Mouse (Mus musculus): ENCODE measurements around the gene Olfr411. TPM values are rescaled to one million over a fixed set of nuclear protein-coding genes. Genes with fewer than 3 reads are reported as not detected.

Gene Olfr411
- polyA plus RNA-seq, 1 experiment from 2014 or later = not detected

GRCm38 (mm10) chr11:74376847-74377246 is 24.4 kb upstream of the Olfr411 start:
- Histone ChIP-seq H3K9me3 (ENCODE audit: control insufficient read depth, low read length) (no peaks in the 10 kb centered on the region), H3K9ac (ENCODE audit: low read depth, low read length) (no peak overlapping the region), H3K4me2 (no peak overlapping the region), H3K27ac (ENCODE audit: low read depth, low read length) (no peak overlapping the region), H3K36me3 (ENCODE audit: control insufficient read depth, insufficient read depth, low read length) (no peaks in the 10 kb centered on the region), H3K27me3 (replicated peaks; ENCODE audit: control insufficient read depth, insufficient read depth, low read length) (no peaks in the 10 kb centered on the region), H3K4me3 (ENCODE audit: low read depth, low read length) (no peak overlapping the region), H3K4me1 (replicated peaks; ENCODE audit: control insufficient read depth, insufficient read depth, low read length) (no peaks in the 10 kb centered on the region)
- WGBS = 74% methylated on average over 3 of the region's 3 CpGs
- no peak; the same call in 1 of the 2 replicates for ATAC-seq (replicated peaks; ENCODE audit: low FRiP score)
- DNase-seq (ENCODE audit: low spot score) = peak; percentile 40

DNA sequence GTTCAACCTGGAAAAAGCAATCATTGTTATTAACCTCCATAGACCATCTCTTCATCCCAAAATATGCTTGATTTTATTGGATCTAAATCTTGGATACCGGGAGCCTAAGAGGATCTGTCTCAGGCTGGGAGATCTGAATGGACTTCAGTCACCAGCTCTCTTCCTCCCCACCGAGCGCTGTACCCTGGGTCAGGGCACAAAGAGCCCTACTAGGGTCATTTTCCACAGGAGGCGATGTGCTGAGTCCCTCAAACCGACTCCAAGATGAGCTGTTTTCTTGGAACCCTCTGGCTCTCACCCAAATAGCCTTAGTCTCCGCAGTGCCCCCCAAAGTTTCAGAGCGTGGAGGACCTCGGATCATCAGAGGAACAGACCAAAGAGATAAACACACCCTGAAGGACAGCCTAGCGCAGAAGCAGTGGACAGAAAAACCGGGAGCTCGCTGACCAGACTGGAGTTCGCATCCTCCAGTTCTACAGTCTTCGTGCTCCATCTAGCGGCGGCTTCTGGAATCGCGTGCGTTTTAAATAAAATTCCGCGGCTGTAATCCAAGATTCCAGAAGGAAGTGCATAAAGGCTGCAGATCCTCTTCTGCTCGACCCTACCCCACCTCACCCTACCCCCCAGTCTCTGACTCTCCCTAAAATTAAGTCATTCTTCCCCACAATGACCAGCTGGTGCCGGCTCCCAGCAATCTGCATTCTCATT is 19.1 kb upstream of the Olfr411 start:
- Histone ChIP-seq H3K9ac (ENCODE audit: low read depth, low read length) (no peak overlapping the region), H3K4me3 (ENCODE audit: low read depth, low read length) (no peak overlapping the region), H3K4me1 (replicated peaks; ENCODE audit: control insufficient read depth, insufficient read depth, low read length) (no peaks in the 10 kb centered on the region), H3K27ac (ENCODE audit: low read depth, low read length) (no peak overlapping the region), H3K4me2 (no peak overlapping the region), H3K9me3 (ENCODE audit: control insufficient read depth, low read length) (no peaks in the 10 kb centered on the region), H3K36me3 (ENCODE audit: control insufficient read depth, insufficient read depth, low read length) (no peaks in the 10 kb centered on the region), H3K27me3 (replicated peaks; ENCODE audit: control insufficient read depth, insufficient read depth, low read length) (no peaks in the 10 kb centered on the region; the same call in 1 of the 2 replicates)
- ATAC-seq (replicated peaks; ENCODE audit: low FRiP score) = no peak; the same call in 1 of the 2 replicates
- peak; percentile 65 for DNase-seq (ENCODE audit: low spot score)
- WGBS = 15% methylated on average over 22 of the region's 22 CpGs

GRCm38 (mm10) chr11:74361769-74362168 is 9.3 kb upstream of the Olfr411 start, which contains the start of gene Olfr412:
Gene Olfr412 (plus strand): TSS chr11:74362069.
- DNase-seq (ENCODE audit: low spot score) (no peak), ATAC-seq (replicated peaks; ENCODE audit: low FRiP score) (no peak)
- no peaks in the 10 kb centered on the region for H3K4me1 ChIP-seq (replicated peaks; ENCODE audit: control insufficient read depth, insufficient read depth, low read length)

GRCm38 (mm10) chr11:74337931-74338330 is 14.5 kb downstream of the Olfr411 start, which contains the start of gene Olfr410:
Gene Olfr410 (minus strand): TSS chr11:74338031.
- no peak for ATAC-seq (replicated peaks; ENCODE audit: low FRiP score)
- Histone ChIP-seq H3K9me3 (ENCODE audit: control insufficient read depth, low read length) (no peaks in the 10 kb centered on the region), H3K4me2 (no peak within 1 kb of the TSS), H3K4me3 (ENCODE audit: low read depth, low read length) (no peak within 1 kb of the TSS), H3K36me3 (ENCODE audit: control insufficient read depth, insufficient read depth, low read length) (no peaks in the 10 kb centered on the region), H3K27me3 (replicated peaks; ENCODE audit: control insufficient read depth, insufficient read depth, low read length) (no peaks in the 10 kb centered on the region), H3K4me1 (replicated peaks; ENCODE audit: control insufficient read depth, insufficient read depth, low read length) (no peaks in the 10 kb centered on the region), H3K9ac (ENCODE audit: low read depth, low read length) (no peak within 1 kb of the TSS), H3K27ac (ENCODE audit: low read depth, low read length) (no peak within 1 kb of the TSS)
- WGBS = 70% methylated on average over 6 of the region's 6 CpGs
- DNase-seq (ENCODE audit: low spot score) = no peak

More at GRCm38 (mm10) chr11:74361769-74362168, 9.3 kb upstream of the Olfr411 start, which contains the start of gene Olfr412:
- Histone ChIP-seq H3K4me3 (ENCODE audit: low read depth, low read length) (no peak within 1 kb of the TSS), H3K9ac (ENCODE audit: low read depth, low read length) (no peak within 1 kb of the TSS), H3K9me3 (ENCODE audit: control insufficient read depth, low read length) (no peaks in the 10 kb centered on the region), H3K36me3 (ENCODE audit: control insufficient read depth, insufficient read depth, low read length) (no peaks in the 10 kb centered on the region), H3K4me2 (no peak within 1 kb of the TSS), H3K27ac (ENCODE audit: low read depth, low read length) (no peak within 1 kb of the TSS), H3K27me3 (replicated peaks; ENCODE audit: control insufficient read depth, insufficient read depth, low read length) (no peaks in the 10 kb centered on the region)
- whole genome bisulfite sequencing = 48% methylated on average over 1 of the region's 1 CpGs

DNA sequence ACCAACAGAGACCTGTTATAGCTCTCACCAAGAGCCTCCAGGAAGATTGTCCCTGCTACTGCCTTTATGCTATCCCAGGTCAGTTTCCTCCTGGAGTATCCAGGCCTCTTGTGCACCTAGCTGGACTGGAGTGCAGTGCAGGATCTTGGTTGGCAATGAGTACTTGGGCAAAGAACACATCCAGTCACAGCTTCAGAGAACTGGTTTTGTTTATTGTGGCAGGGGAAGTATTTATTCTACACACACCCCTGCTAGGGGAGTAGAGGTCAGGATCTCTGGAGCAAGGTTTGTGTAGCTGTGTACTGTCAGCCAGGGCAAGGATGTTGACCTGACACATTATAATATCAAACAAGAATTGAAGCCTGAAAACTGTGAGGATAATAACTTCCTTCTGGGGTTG is 23.7 kb downstream of the Olfr411 start:
- DNase-seq (ENCODE audit: low spot score) (no peak), ATAC-seq (replicated peaks; ENCODE audit: low FRiP score) (no peak)
- Histone ChIP-seq H3K4me1 (replicated peaks; ENCODE audit: control insufficient read depth, insufficient read depth, low read length) (no peaks in the 10 kb centered on the region), H3K36me3 (ENCODE audit: control insufficient read depth, insufficient read depth, low read length) (no peaks in the 10 kb centered on the region), H3K27me3 (replicated peaks; ENCODE audit: control insufficient read depth, insufficient read depth, low read length) (no peaks in the 10 kb centered on the region), H3K27ac (ENCODE audit: low read depth, low read length) (no peak overlapping the region), H3K9ac (ENCODE audit: low read depth, low read length) (no peak overlapping the region), H3K4me3 (ENCODE audit: low read depth, low read length) (no peak overlapping the region), H3K4me2 (no peak overlapping the region), H3K9me3 (ENCODE audit: control insufficient read depth, low read length) (no peaks in the 10 kb centered on the region)

DNA sequence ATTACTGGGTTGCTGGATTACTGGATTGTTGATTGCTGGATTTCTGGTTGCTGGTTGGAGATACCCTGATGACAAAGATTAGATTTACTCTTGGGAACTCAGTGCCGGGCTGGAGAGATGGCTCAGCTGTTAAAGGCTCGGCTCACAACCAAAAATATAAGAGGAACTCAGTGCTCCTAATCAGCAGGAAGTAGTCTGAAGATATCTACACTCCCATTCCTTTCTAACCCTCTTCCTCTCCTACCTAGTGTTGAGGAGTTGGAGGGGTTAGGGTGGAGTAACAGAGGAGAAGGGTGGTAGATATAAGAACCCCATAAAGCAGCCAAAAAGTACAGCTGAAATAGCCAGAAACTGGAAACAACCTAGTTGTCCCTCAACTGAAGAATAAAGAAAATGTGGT is 26.4 kb downstream of the Olfr411 start:
- no peak overlapping the region for H3K27ac ChIP-seq (ENCODE audit: low read depth, low read length)
- H3K9ac ChIP-seq (ENCODE audit: low read depth, low read length) = no peak overlapping the region
- H3K36me3 ChIP-seq (ENCODE audit: control insufficient read depth, insufficient read depth, low read length) = no peaks in the 10 kb centered on the region
- no peak overlapping the region for H3K4me2 ChIP-seq
- no peaks in the 10 kb centered on the region for H3K27me3 ChIP-seq (replicated peaks; ENCODE audit: control insufficient read depth, insufficient read depth, low read length)
- H3K4me3 ChIP-seq (ENCODE audit: low read depth, low read length) = no peak overlapping the region
- 45% methylated on average over 2 of the region's 2 CpGs for WGBS
- no peaks in the 10 kb centered on the region for H3K4me1 ChIP-seq (replicated peaks; ENCODE audit: control insufficient read depth, insufficient read depth, low read length)
- DNase-seq (ENCODE audit: low spot score) (no peak), ATAC-seq (replicated peaks; ENCODE audit: low FRiP score) (no peak)
- no peaks in the 10 kb centered on the region for H3K9me3 ChIP-seq (ENCODE audit: control insufficient read depth, low read length)

Other genes starting within 250 kb of the Olfr411 start
- not detected in 2 replicates for gene Olfr401, start 238.9 kb downstream of the Olfr411 start, polyA plus RNA-seq (2014; fragmentation: Nextera tagmentation; extraction: Ambion mirVana)
- gene Olfr402, start 199.1 kb downstream of the Olfr411 start, polyA plus RNA-seq (2014; fragmentation: Nextera tagmentation; extraction: Ambion mirVana) = not detected in 2 replicates
- not detected in 2 replicates for gene Olfr403, start 166.4 kb downstream of the Olfr411 start, polyA plus RNA-seq (2014; fragmentation: Nextera tagmentation; extraction: Ambion mirVana)
- not detected in 2 replicates for gene Olfr43, start 141.3 kb downstream of the Olfr411 start, polyA plus RNA-seq (2014; fragmentation: Nextera tagmentation; extraction: Ambion mirVana)
- not detected in 2 replicates for gene Olfr406, start 92.8 kb downstream of the Olfr411 start, polyA plus RNA-seq (2014; fragmentation: Nextera tagmentation; extraction: Ambion mirVana)
- not detected in 2 replicates for gene Olfr59, start 68.9 kb downstream of the Olfr411 start, polyA plus RNA-seq (2014; fragmentation: Nextera tagmentation; extraction: Ambion mirVana)
- not detected in 2 replicates for gene Olfr410, start 14.6 kb downstream of the Olfr411 start, polyA plus RNA-seq (2014; fragmentation: Nextera tagmentation; extraction: Ambion mirVana)
- gene Olfr412, start 9.4 kb upstream of the Olfr411 start, polyA plus RNA-seq (2014; fragmentation: Nextera tagmentation; extraction: Ambion mirVana) = not detected in 2 replicates